Mouse (Mus musculus) embryo, embryonic 9.5 days (tissue): ENCODE data around the gene Rpl5.
A peak's percentile ranks its signal among the peaks of the same experiment; 100 is the strongest.
"Not testable (repeated sequence)": the region's sequence is repeated elsewhere in the genome, so short reads cannot be mapped to it uniquely, and the experiment has no call there.

ENCODE experiments used
- DNase-seq: peaks from one replicate; pipeline ENCODE4 v3.0.0-alpha.2; 2017; ENCODE audit errors: extremely low spot score

Rpl5 gene

DNA sequence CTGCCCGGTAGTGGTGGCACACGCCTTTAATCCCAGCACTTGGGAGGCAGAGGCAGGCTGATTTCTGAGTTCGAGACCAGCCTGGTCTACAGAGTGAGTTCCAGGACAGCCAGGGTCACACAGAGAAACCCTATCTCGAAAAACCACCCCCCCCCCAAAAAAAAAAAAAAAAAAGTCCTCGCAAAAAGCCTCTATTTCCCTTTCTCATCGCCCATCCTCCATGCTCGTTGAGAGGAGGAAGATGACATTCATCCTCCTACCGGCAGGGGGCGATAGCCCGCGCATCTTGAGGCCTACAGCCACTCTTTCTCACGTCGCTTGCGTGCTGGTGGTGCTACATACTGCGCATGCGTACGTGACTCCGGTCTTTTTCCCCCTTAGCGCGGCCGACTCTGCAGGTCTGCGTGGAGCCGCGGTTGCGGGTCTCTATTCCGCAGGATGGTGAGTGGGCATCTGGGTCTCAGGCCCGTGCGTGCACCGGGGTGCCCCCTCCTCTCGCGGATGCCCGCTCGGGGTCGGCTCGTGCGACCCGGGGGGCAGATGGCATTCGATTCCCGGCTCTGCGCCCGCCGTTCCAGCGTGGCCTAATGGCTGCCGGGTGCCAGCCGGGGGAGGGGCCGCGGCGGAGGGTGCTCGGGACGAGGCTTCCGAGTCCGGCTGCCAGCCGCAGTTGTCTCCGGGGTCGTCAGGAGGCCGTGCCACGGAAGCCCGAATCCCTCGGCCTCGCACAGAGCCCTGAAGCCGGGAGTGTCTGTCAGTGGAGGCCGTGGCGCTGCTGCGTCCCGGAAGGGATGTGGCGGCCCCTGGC, at the start of gene Rpl5:
TSS of gene Rpl5 (plus strand) at position 297 of the 808 bp plus-strand sequence.
- peak; percentile 92 for DNase-seq

DNA sequence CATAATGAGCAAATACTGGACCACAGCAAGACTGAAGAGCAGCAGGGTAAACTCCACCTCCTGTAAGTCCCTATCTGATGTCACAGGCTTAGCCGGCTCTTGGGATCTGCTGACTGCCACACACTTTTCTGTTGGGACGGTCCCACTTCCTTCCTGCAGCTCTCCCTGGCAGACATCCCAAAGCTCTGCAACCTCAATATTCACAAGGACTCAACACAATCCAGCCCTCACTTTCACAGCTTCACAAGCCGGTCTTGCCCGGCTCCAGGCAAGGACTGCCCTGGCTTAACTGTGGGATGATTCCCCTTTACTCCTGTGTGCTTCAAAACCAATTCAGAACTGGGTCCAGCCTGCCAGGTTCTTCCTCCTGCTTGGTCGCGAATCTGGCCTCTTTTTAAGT, 46.5 kb upstream of the Rpl5 start:
- no peak for DNase-seq

DNA sequence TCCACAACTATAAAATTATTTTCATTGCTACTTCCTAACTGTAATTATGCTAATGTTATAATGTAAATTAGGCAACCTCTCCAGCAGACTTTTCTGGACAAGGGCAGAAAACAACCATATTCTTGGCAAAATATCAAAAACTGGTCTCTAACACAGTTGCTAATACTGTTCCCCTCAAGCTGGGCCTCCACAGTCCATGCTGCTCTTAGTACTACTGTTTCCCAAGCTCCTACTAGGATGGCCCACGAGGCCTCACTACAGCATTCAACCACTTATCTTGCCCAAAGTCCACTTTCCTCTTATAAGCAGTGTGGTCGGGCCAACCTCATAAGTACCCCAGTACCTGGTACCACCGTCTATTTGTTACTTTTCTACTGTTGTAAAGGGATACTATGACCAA, 45.7 kb upstream of the Rpl5 start:
- no peak for DNase-seq

DNA sequence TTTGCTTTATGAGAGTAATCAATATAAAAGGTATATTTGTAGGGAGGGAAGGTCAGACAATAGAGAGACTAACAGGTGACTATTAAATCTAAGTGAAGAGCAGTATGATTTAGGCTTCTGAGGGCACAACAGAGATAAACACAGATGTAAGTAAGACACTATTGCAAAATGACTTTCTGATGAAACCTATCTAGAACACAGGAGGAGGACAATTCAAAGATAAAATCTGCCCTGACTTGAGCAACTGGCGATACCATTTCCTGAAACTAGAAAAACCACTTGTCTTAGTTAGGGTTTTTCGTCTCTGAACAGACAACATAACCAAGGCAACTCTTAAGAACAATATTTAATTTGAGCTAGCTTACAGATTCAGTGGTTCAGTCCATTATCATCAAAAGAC, 44.8 kb upstream of the Rpl5 start:
- no peak for DNase-seq

DNA sequence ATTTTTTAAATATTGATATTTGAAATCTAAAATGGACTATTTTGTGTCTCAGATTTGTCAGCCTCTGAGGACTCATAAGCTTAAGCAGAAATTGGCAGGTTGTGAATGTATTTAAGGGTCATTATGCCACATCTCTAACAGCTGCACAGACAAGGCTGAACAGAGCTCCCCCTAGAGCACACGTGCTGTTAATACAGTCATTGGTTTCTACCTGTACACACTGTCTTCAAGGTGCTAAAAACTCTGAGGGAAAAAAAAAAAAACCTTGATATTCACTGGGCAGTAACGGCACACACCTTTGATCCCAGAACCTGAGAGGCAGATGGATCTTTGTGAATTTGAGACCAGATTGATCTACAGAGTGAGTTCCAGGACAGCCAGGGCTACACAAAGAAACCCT, 41.3 kb upstream of the Rpl5 start:
- no peak for DNase-seq

DNA sequence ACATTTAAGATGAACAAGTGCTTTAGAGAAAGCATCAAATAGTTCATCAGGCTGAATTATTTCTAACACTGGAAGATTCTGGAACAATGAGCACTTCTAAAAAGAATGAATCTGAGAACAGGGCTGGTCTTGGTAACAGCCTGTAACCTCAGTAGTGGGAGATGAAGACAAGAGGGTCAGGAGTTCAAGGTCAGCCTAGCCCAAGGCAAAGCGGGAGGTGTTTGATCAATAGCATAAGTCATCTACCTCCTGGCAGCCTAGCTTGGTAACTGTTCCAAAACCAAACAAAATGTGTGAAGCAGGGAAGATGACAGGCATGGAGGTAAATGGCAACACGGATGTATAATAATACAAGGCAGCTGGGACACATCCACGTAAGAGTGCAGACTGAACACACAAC, 36.3 kb upstream of the Rpl5 start:
- DNase-seq = no peak

DNA sequence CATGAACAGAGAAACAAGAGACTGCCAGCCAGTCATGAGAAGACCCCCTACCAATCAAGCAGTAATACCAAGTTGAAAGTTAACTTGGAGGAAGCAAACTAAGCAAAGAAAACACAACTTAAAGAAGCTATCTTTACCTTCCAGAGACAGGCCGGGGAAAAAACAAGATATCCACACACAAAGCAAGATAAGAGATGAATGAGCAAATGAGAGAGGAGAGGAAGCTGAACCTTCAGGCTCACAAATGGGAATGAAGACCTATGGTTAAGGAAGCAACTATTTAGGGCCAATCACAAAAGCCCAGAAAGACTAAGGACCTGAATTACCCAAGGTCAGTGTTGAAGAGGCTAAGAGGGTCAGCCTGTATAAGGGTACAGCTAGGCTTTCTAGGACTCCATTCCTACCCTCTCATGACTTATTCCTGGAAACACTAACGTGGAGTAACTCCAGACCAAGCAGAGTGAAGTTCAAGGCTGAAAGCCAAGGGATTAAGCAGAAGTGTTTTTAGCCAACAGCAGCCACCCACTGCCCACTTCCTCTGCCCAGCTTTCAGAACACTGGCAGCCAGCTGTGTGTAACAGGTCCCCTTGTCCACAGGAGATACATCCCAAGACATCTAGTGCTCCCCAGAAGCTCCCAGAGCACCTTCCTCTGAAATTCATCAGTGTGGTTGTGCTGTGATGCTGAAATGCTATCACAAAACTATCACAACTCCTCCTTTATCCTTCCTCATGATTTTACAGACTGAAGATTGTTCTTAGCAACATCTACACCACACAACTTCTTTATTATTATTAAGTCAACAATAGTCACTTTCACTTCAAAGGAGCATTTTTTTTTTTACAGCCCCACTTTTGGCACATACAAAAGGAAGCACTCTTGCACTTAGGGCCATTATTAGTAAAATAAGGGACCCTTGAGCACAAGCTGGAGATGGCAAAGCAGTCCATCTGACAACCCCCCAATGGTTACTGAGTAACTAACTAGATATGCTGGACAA, 33.9 kb upstream of the Rpl5 start:
- no peak for DNase-seq

GRCm38 (mm10) chr5:107867970-107868904, 32.1 kb upstream of the Rpl5 start:
- peak; percentile 65 for DNase-seq

DNA sequence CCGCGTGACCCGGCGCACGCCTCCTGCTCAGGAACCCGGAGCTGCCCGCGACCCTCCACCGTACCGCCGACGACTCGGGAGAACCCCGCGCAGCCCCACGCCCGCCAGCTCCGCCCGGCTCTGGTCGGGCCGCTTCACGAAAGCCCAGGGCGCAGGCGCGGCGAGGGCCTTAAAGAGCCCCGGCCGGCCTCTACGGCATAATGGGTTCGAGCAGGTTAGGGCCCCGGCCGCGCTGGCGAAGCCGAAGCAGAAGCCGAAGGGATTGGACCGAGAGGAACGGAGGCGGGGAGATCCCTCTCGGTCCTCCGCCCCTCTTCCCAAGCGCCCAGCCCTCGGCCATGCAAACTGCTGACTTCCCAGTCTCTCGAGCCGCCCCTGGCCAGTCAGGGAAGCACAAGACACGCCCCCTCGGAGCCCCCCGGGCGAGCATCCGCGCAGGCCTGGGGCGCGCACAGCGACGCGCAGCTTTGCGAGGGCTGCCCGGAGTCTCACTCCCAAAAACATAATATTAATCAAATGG, 31.3 kb upstream of the Rpl5 start:
- peak; percentile 96 for DNase-seq

DNA sequence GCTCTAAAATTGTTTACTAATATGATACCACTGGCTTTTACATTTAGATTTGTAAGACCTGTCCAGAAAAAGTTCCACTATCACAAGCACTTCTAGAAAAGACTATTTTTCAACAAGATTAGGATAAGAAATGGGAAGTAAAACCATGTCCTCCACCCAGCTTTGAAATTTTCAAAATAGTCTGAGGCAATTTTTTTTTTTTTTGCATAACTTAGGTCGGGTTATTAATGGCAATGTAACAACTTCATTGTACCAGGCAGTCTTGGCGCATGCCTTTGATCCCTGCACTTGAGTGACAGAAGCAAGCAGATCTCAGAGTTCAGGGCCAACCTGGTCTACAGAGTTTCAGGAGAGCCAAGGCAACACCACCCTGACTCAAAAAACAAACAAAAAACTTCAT, 30.6 kb upstream of the Rpl5 start:
- DNase-seq = no peak

DNA sequence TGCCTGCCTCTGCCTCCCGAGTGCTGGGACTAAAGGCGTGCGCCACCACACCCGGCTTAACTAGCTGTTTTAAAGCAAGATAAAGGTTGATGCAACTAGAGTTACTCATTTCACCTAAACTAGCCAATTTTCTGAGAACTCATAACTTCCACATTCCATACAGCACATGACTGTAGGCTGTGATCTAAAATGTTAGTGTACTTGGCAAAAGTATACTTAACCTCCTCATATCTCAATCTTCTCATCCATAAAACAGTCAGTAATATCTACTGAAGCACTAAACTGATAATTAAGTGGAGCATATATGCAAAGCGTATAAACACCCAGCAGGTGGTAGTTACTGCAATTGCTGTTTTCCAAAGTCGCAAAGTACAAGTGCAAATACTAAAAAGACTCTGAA, 27.0 kb upstream of the Rpl5 start:
- DNase-seq = no peak

GRCm38 (mm10) chr5:107873886-107874302, 26.4 kb upstream of the Rpl5 start:
- DNase-seq = no peak

- no peak for DNase-seq
These were observed 25.6 kb upstream of the Rpl5 start, which contains the start of gene Evi5 for GRCm38 (mm10) chr5:107874561-107875260. TSS of gene Evi5 (minus strand) at chr5:107875107.

DNA sequence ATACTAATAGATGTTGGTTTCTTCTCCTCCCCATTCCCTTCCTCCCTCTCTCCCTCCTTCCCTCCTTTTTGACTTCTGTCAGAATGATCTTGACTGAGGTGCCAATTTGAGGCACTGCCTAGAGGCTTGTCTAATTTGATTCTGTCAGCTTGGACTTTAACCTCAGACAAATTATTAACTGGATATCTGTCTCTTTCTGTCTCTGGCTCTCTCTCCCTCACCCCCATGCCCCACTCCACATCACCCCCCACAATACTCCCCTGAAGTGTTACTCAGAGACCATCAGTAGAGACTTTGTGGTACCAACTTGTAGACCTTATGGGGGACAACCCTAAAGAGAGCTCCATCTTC, 25.1 kb upstream of the Rpl5 start:
- no peak for DNase-seq

- no peak for DNase-seq
These were observed 23.2 kb upstream of the Rpl5 start for GRCm38 (mm10) chr5:107877053-107877452.

GRCm38 (mm10) chr5:107880710-107881109, 19.6 kb upstream of the Rpl5 start:
- DNase-seq = no peak

GRCm38 (mm10) chr5:107889994-107890888, 10.1 kb upstream of the Rpl5 start:
- DNase-seq = no peak

DNA sequence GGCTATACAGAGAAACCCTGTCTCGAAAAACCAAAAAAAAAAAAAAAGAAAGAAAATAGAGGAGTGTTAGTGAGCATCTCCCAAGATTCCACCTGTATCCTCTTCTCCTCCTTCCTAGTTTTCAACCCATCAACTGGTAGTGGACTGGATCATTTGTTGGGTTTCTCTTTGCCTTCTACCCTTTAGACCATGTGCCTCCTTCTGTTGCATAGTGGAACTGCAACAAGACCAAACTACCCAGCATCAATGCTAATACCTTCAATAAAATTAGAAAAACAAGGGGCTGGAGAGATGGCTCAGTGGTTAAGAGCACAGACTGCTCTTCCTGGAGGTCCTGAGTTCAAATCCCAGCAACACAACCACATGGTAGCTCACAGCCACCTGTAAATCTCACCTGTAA, 8.8 kb upstream of the Rpl5 start:
- DNase-seq = not testable (repeated sequence)

DNA sequence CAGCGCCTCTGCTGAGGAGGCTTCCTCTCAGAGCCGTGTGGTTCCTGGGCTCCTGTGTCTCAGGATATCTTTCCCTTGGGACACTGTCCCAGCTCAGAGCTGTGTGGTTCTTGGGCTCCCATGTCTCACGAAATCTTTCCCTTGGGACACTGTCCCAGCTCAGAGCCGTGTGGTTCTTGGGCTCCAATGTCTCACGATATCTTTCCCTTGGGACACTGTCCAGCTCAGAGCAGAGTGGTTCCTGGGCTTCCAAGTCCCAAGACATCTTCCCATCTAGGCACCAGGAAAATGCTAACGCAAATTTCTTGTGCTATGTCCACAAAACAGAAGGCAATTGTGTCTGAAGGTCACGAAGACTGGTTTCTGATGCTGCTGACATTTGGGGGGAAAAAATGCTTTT, 5.6 kb upstream of the Rpl5 start:
- no peak for DNase-seq

DNA sequence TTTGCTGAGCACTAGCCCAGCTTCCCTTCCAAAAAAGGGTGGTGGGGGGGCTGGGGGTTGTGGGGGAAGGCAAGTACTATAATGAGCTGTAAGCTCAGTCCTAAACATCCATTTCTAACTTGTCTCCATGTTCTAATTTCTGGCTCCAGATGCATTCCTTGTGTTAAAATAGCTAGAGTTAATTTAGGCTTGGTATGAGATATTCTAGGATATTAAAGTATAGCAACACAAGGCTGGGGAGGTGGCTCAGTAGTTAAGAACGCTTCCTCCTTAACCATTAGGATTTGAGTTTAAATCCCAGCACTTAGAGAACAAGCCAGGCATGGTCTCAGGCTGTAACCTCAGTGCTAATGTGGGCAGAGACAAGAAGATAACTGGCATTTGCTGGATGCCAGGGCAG, 4.0 kb upstream of the Rpl5 start:
- DNase-seq = no peak
